Mouse (Mus musculus) WW6 (cell line): Measurements from ENCODE around the gene Cc2d2b.
A peak's percentile ranks its signal among the peaks of the same experiment; 100 is the strongest.

Source experiments
- DNase-seq: peaks from one replicate; pipeline ENCODE4 v3.0.0-alpha.2; 2013; ENCODE audit warnings: low read depth, low spot score

Gene Cc2d2b

GRCm38 (mm10) chr19:40748559-40748958 lies at the start of gene Cc2d2b:
Gene Cc2d2b (plus strand): TSS chr19:40748753.
- peak; percentile 13 for DNase-seq

GRCm38 (mm10) chr19:40699816-40700215 lies 48.7 kb upstream of the Cc2d2b start:
- DNase-seq = no peak

GRCm38 (mm10) chr19:40702406-40702805 lies 46.1 kb upstream of the Cc2d2b start:
- DNase-seq = no peak

GRCm38 (mm10) chr19:40712889-40713628 lies 35.5 kb upstream of the Cc2d2b start:
- DNase-seq = no peak

GRCm38 (mm10) chr19:40714700-40715099 lies 33.9 kb upstream of the Cc2d2b start:
- DNase-seq = no peak

GRCm38 (mm10) chr19:40716981-40717380 lies 31.6 kb upstream of the Cc2d2b start:
- DNase-seq = no peak

GRCm38 (mm10) chr19:40719439-40720105 lies 29.0 kb upstream of the Cc2d2b start:
- DNase-seq = no peak

GRCm38 (mm10) chr19:40720381-40720780 lies 28.2 kb upstream of the Cc2d2b start:
- DNase-seq = no peak

- no peak for DNase-seq
These were observed 26.2 kb upstream of the Cc2d2b start for GRCm38 (mm10) chr19:40722137-40723038.

GRCm38 (mm10) chr19:40723516-40723915 lies 25.0 kb upstream of the Cc2d2b start:
- DNase-seq = no peak

GRCm38 (mm10) chr19:40726148-40726547 lies 22.4 kb upstream of the Cc2d2b start:
- DNase-seq = no peak

- no peak for DNase-seq
These were observed 21.9 kb upstream of the Cc2d2b start for GRCm38 (mm10) chr19:40726614-40727013.

GRCm38 (mm10) chr19:40728213-40728612 lies 20.3 kb upstream of the Cc2d2b start:
- DNase-seq = no peak

- no peak for DNase-seq
These were observed 19.7 kb upstream of the Cc2d2b start for GRCm38 (mm10) chr19:40728732-40729420.

- DNase-seq = no peak
These were observed 15.1 kb upstream of the Cc2d2b start for GRCm38 (mm10) chr19:40733409-40733808.

- no peak for DNase-seq
These were observed 14.7 kb upstream of the Cc2d2b start for GRCm38 (mm10) chr19:40733849-40734248.

- peak; percentile 71 for DNase-seq
These were observed 11.7 kb upstream of the Cc2d2b start for GRCm38 (mm10) chr19:40736680-40737512.

- DNase-seq = no peak
These were observed 10.9 kb upstream of the Cc2d2b start for GRCm38 (mm10) chr19:40737613-40738012.

GRCm38 (mm10) chr19:40738683-40739324 lies 9.7 kb upstream of the Cc2d2b start:
- DNase-seq = no peak

GRCm38 (mm10) chr19:40746603-40747002 lies 1.9 kb upstream of the Cc2d2b start:
- no peak for DNase-seq
